Mouse (Mus musculus): ENCODE results near the gene Olfr427. TPM values are rescaled to one million over a fixed set of nuclear protein-coding genes. Genes with fewer than 3 reads are reported as not detected.
"Not testable (repeated sequence)": the region's sequence is repeated elsewhere in the genome, so short reads cannot be mapped to it uniquely, and the experiment has no call there.

The Olfr427 gene
- total RNA-seq (2021), result not detected
- polyA plus RNA-seq (2012; rRNA removed), result not detected in 2 replicates
- long read RNA-seq, result 0 reads

DNA sequence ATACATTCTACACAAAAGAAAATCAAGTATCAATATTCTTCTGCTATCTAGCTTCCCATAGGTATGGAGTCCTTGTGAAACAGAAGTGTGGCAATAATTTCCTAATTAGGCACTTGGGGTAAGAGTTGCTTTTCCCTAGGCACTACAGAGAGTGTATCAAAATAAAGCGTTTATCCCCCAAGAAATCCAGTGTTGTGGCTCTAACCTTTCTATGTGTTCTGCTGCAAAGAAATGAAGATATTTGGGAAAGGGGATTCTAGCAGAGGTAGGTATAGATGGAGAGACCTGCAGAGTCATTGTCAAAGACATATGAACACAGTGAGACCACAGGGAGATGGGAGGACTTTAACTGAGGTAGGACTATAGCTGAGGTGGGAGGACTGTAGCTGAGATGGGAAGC is at the start of gene Olfr427:
Olfr427 (plus strand) TSS at position 301 of the 400 bp plus-strand sequence.
- H3K9ac ChIP-seq (ENCODE audit: low read depth, low read length), result no peak within 1 kb of the TSS
- intact Hi-C loops (cut with DNase I), result no loop called here
- no peak for DNase-seq
- WGBS, result 87% methylated on average over 1 of the region's 1 CpGs
- no peaks in the 10 kb centered on the region for H3K79me2 ChIP-seq (replicated peaks; ENCODE audit: control insufficient read depth, insufficient read depth, low read length)
- no peaks in the 10 kb centered on the region for H3K4me1 ChIP-seq (ENCODE audit: control insufficient read depth, insufficient read depth, low read length)
- no peaks in the 10 kb centered on the region for H3K27me3 ChIP-seq (ENCODE audit: control insufficient read depth, insufficient read depth, low read length)
- no peak within 1 kb of the TSS for H3K4me3 ChIP-seq
- H3K27ac ChIP-seq, result no peak within 1 kb of the TSS
- TF ChIP-seq POLR2A (IDR thresholded peaks at IDR 0.05; ENCODE audit: insufficient read depth, low read depth, low read length) (no peak), CTCF (IDR thresholded peaks at IDR 0.05) (no peak), EP300 (IDR thresholded peaks at IDR 0.05; ENCODE audit: insufficient read depth, low read depth, low read length) (no peak)
- no peaks in the 10 kb centered on the region for H3K36me3 ChIP-seq (ENCODE audit: control insufficient read depth, insufficient read depth, low read length)

DNA sequence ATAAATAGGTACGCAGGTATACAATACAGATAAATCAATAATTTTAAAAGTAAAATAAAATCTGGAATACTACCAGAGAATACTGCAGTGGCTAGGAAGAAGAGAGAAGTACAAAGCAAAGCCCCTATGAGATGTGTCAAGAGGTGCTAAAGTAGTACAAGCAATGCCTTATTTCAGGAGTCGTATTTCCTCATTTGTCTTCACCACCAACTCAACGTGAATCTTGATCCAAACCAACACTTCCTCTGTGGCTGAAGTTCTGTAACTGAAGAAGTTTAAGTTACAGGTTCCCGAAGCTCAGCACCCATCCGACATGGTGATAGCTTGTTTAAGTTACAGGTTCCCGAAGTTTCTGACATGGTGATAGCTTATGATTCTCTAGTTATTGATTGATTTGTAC is 48.5 kb upstream of the Olfr427 start:
- WGBS, result 79% methylated on average over 6 of the region's 6 CpGs
- H3K4me1 ChIP-seq (ENCODE audit: control insufficient read depth, insufficient read depth, low read length); H3K27me3 ChIP-seq (ENCODE audit: control insufficient read depth, insufficient read depth, low read length); intact Hi-C loops (cut with DNase I); H3K36me3 ChIP-seq (ENCODE audit: control insufficient read depth, insufficient read depth, low read length); DNase-seq; H3K27ac ChIP-seq; H3K4me3 ChIP-seq; H3K79me2 ChIP-seq (replicated peaks; ENCODE audit: control insufficient read depth, insufficient read depth, low read length); H3K9ac ChIP-seq (ENCODE audit: low read depth, low read length): not testable (repeated sequence)

DNA sequence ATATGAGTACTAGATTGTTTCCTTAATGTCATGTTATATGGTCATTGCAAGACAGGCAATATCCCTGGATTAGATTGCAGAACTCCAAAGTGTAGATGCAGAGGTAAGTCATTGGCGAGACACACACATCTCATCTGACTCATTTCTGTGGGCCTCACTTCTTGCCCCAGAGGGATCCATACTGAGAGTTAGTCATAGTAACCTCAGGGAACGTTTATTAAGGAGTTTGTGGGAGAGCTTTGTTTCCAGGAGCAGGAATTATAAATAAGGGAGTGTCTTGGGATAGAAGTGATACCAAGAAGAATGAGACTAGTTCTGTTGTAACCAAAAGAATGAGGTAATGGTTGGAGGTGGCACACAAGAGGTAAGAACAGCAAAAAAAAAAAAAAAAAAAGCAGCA is 47.8 kb upstream of the Olfr427 start, which contains the start of gene Olfr432:
Olfr432 (plus strand) TSS at position 313 of the 400 bp plus-strand sequence.
- peaks cover 1% of the 10 kb centered on the region for H3K4me1 ChIP-seq (ENCODE audit: control insufficient read depth, insufficient read depth, low read length)
- no peak within 1 kb of the TSS for H3K4me3 ChIP-seq
- no peaks in the 10 kb centered on the region for H3K27me3 ChIP-seq (ENCODE audit: control insufficient read depth, insufficient read depth, low read length)
- H3K79me2 ChIP-seq (replicated peaks; ENCODE audit: control insufficient read depth, insufficient read depth, low read length), result no peaks in the 10 kb centered on the region
- TF ChIP-seq EP300 (IDR thresholded peaks at IDR 0.05; ENCODE audit: insufficient read depth, low read depth, low read length), result no peak
- no peak for TF ChIP-seq CTCF (IDR thresholded peaks at IDR 0.05)
- no peak for TF ChIP-seq POLR2A (IDR thresholded peaks at IDR 0.05; ENCODE audit: insufficient read depth, low read depth, low read length)
- WGBS, result 56% methylated on average over 2 of the region's 2 CpGs
- H3K36me3 ChIP-seq (ENCODE audit: control insufficient read depth, insufficient read depth, low read length), result no peaks in the 10 kb centered on the region
- no peak for DNase-seq
- no peak within 1 kb of the TSS for H3K27ac ChIP-seq
- intact Hi-C loops (cut with DNase I), result no loop called here
- no peak within 1 kb of the TSS for H3K9ac ChIP-seq (ENCODE audit: low read depth, low read length)

DNA sequence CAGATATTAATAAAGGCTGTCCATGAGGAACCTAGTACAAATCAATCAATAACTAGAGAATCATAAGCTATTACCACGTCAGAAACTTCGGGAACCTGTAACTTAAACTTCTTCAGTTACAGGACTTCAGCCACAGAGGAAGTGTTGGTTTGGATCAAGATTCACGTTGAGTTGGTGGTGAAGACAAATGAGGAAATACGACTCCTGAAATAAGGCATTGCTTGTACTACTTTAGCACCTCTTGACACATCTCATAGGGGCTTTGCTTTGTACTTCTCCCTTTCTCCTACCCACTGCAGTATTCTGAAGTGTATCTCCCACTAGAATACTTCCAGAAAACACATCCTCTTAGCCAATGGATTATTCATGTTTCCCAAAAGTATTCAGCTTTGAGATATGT is 47.3 kb upstream of the Olfr427 start:
- H3K27ac ChIP-seq; H3K27me3 ChIP-seq (ENCODE audit: control insufficient read depth, insufficient read depth, low read length); H3K4me1 ChIP-seq (ENCODE audit: control insufficient read depth, insufficient read depth, low read length); H3K79me2 ChIP-seq (replicated peaks; ENCODE audit: control insufficient read depth, insufficient read depth, low read length); H3K4me3 ChIP-seq; DNase-seq; H3K36me3 ChIP-seq (ENCODE audit: control insufficient read depth, insufficient read depth, low read length); H3K9ac ChIP-seq (ENCODE audit: low read depth, low read length); intact Hi-C loops (cut with DNase I): not testable (repeated sequence)
- WGBS, result 68% methylated on average over 4 of the region's 4 CpGs

DNA sequence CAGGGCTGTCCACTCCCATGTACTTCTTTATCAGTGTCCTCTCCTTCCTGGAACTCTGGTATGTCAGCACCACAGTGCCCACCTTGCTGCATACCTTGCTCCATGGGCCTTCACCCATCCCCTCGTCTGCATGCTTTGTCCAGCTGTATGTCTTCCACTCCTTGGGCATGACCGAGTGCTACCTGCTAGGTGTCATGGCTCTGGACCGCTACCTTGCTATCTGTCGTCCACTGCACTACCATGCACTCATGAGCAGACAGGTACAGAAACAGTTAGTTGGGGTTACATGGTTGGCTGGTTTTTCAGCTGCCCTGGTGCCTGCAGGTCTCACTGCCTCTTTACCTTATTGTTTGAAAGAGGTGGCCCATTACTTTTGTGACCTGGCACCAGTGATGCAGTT is 46.2 kb upstream of the Olfr427 start:
- Histone ChIP-seq H3K27ac (no peak overlapping the region), H3K9ac (ENCODE audit: low read depth, low read length) (no peak overlapping the region), H3K79me2 (replicated peaks; ENCODE audit: control insufficient read depth, insufficient read depth, low read length) (no peaks in the 10 kb centered on the region), H3K36me3 (ENCODE audit: control insufficient read depth, insufficient read depth, low read length) (no peaks in the 10 kb centered on the region), H3K27me3 (ENCODE audit: control insufficient read depth, insufficient read depth, low read length) (no peaks in the 10 kb centered on the region), H3K4me3 (no peak overlapping the region), H3K4me1 (ENCODE audit: control insufficient read depth, insufficient read depth, low read length) (peaks cover 1% of the 10 kb centered on the region)
- intact Hi-C loops (cut with DNase I), result no loop called here
- 84% methylated on average over 4 of the region's 4 CpGs for WGBS
- TF ChIP-seq POLR2A (IDR thresholded peaks at IDR 0.05; ENCODE audit: insufficient read depth, low read depth, low read length) (no peak), EP300 (IDR thresholded peaks at IDR 0.05; ENCODE audit: insufficient read depth, low read depth, low read length) (no peak), CTCF (IDR thresholded peaks at IDR 0.05) (no peak)
- no peak for DNase-seq

DNA sequence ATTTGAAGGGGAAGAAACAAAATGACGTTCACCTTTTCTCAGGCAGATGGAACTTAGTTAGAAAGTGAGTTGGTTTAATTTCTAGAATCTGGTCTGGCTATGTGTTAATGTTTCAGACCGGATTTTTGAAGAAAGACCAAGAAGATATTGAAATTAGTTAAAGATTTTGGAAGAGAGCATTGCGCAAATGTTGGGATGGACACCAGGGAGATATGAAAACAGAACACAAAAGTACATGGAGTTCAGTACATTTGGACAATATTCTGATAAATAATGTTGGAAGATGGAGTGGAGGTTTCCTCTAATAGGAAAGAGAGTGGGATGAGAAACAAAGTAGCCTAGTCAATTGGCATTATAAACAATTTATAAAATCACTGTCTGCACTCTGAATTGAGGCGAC is 45.2 kb upstream of the Olfr427 start:
- H3K4me3 ChIP-seq, result no peak overlapping the region
- peaks cover 1% of the 10 kb centered on the region for H3K4me1 ChIP-seq (ENCODE audit: control insufficient read depth, insufficient read depth, low read length)
- H3K27me3 ChIP-seq (ENCODE audit: control insufficient read depth, insufficient read depth, low read length), result no peaks in the 10 kb centered on the region
- no peak overlapping the region for H3K9ac ChIP-seq (ENCODE audit: low read depth, low read length)
- H3K36me3 ChIP-seq (ENCODE audit: control insufficient read depth, insufficient read depth, low read length), result no peaks in the 10 kb centered on the region
- DNase-seq, result no peak
- WGBS, result 72% methylated on average over 4 of the region's 4 CpGs
- TF ChIP-seq POLR2A (IDR thresholded peaks at IDR 0.05; ENCODE audit: insufficient read depth, low read depth, low read length) (no peak), EP300 (IDR thresholded peaks at IDR 0.05; ENCODE audit: insufficient read depth, low read depth, low read length) (no peak), CTCF (IDR thresholded peaks at IDR 0.05) (no peak)
- intact Hi-C loops (cut with DNase I), result no loop called here
- no peaks in the 10 kb centered on the region for H3K79me2 ChIP-seq (replicated peaks; ENCODE audit: control insufficient read depth, insufficient read depth, low read length)
- no peak overlapping the region for H3K27ac ChIP-seq

All from heart, adult 2 months (tissue).